Mouse (Mus musculus) embryonic facial prominence, embryonic 14.5 days (tissue): ENCODE data around the gene H13. TPM values are rescaled to one million over a fixed set of nuclear protein-coding genes. Genes with fewer than 3 reads are reported as not detected.
A peak's percentile ranks its signal among the peaks of the same experiment; 100 is the strongest.

Source experiments
- ATAC-seq: fragments of 200-750 bp; cut with Nextera tagmentation; 2 replicates; pipeline ENCODE4 v1.8.0; 2017; ENCODE audit warnings: low read depth, moderate number of reproducible peaks, moderate TSS enrichment
- DNase-seq: peaks from one replicate; pipeline ENCODE4 v3.0.0-alpha.2; 2015; ENCODE audit warnings: low spot score
- H3K27ac ChIP-seq: fragments of 300-500 bp; sonication (generic); replicated peaks from 2 replicates; pipeline ENCODE4 v1.5.1; 2014; ENCODE audit warnings: low read depth, mild to moderate bottlenecking, low read length, moderate library complexity
- H3K27me3 ChIP-seq: fragments of 300-500 bp; sonication (generic); replicated peaks from 2 replicates; pipeline ENCODE4 v1.6.1; 2014; ENCODE audit warnings: low read length; ENCODE audit not compliant: control insufficient read depth, insufficient read depth
- H3K36me3 ChIP-seq: fragments of 300-500 bp; sonication (generic); 2 replicates; pipeline ENCODE4 v1.6.1; 2014; ENCODE audit warnings: low read length, mixed read lengths; ENCODE audit not compliant: control insufficient read depth, insufficient read depth
- H3K4me1 ChIP-seq: fragments of 300-500 bp; sonication (generic); 2 replicates; pipeline ENCODE4 v1.6.1; 2014; ENCODE audit warnings: antibody characterized with exemption, low read length; ENCODE audit not compliant: control insufficient read depth, insufficient read depth
- H3K4me2 ChIP-seq: fragments of 300-500 bp; sonication (generic); 2 replicates; pipeline ENCODE4 v1.6.1; 2014; ENCODE audit warnings: low read depth, mild to moderate bottlenecking, low read length, moderate library complexity, mixed read lengths
- H3K4me3 ChIP-seq: fragments of 300-500 bp; sonication (generic); 2 replicates; pipeline ENCODE4 v1.5.1; 2014; ENCODE audit warnings: low read depth, mild to moderate bottlenecking, low read length
- H3K9ac ChIP-seq: fragments of 300-500 bp; sonication (generic); 2 replicates; pipeline ENCODE4 v1.6.1; 2014; ENCODE audit warnings: low read depth, mild to moderate bottlenecking, low read length, moderate library complexity, mixed read lengths
- H3K9me3 ChIP-seq: fragments of 300-500 bp; sonication (generic); 2 replicates; pipeline ENCODE4 v1.6.1; 2016; ENCODE audit warnings: low read length; ENCODE audit not compliant: control insufficient read depth
- WGBS: fragments of 180-500 bp; shearing (Covaris S2); extraction: QIAGEN DNeasy Blood & Tissue Kit; methylation state at CpG from one replicate; pipeline ENCODE4 v1.1.7; 2014; 5-methylcytosine and 5-hydroxymethylcytosine counted together
- polyA plus RNA-seq: library from polyadenylated mRNA; unstranded; fragments of >200 nt; fragmentation: Nextera tagmentation; extraction: Ambion mirVana; gene quantifications from 2 replicates; pipeline ENCODE4 v1.2.1, GENCODE M21; 2014

H13 gene
- polyA plus RNA-seq, 1 experiment from 2014 or later: 122 TPM

DNA sequence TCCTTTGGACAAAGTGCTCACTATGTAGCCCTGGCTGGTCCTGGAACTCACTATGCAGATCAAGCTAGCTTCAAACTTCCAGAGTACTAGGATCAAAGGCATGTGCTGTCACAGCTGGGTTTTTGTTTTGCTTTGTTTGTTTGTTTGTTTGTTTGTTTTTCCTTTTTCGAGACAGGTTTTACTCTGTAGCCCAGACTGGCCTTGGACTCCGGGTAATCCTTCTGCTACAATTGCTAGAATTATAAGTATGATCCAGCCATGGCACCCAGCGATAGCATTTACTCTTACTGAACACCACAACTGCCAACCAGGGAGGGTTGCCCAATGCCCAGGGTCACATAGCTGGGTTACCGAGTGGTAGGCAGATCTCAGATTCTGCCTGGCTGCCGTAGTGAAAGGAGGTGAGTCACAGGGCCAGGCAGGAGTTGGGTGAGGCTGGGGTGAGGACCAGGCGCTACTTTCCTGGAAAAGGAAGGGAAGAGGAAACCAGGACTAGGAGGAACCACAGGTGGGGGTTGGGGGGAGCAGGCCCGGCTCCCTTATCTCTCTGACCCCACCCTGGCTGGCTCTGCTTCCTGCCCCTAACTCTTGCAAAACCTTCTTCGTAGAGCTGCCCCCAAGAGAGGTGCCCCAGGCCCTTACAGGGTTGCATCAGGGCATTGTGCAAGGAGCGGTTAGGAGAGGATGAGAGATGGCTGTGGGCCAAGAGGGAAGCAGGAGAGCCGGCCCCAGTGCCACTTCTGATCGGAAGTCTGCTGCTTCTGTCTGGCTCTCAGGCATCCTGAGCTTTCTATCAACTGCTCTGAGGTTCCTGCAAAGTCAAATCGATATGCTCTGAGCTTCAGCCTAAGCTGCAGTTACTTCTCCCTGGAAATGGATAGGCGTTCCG is 72.1 kb downstream of the H13 start:
- peak overlapping the region; percentile 83 for H3K27ac ChIP-seq
- 0 out of 2 replicates have a peak overlapping the region, but pooled peaks have one; percentile 0 for H3K9ac ChIP-seq
- DNase-seq: peak; percentile 93
- 27% methylated on average over 14 of the region's 14 CpGs for WGBS
- H3K4me1 ChIP-seq: peaks cover 34% of the 10 kb centered on the region
- H3K27me3 ChIP-seq: no peaks in the 10 kb centered on the region
- peak overlapping the region; percentile 27 for H3K4me2 ChIP-seq
- H3K4me3 ChIP-seq: no peak overlapping the region
- H3K36me3 ChIP-seq: peaks cover 5% of the 10 kb centered on the region; the same call in 1 of the 2 replicates
- peak; percentile 26 for ATAC-seq
- no peaks in the 10 kb centered on the region for H3K9me3 ChIP-seq

- WGBS: 23% methylated on average over 10 of the region's 10 CpGs
- H3K4me1 ChIP-seq: peaks cover 34% of the 10 kb centered on the region
- no peaks in the 10 kb centered on the region for H3K27me3 ChIP-seq
- no peaks in the 10 kb centered on the region for H3K9me3 ChIP-seq
- H3K4me3 ChIP-seq: no peak overlapping the region
- peak overlapping the region; percentile 83 for H3K27ac ChIP-seq
- H3K9ac ChIP-seq: no peak overlapping the region
- H3K4me2 ChIP-seq: peak overlapping the region; percentile 27
- peak; percentile 73 for DNase-seq
- ATAC-seq: no peak; the same call in 1 of the 2 replicates
- H3K36me3 ChIP-seq: peaks cover 5% of the 10 kb centered on the region; the same call in 1 of the 2 replicates
Observed at GRCm38 (mm10) chr2:152742435-152742834, 73.2 kb downstream of the H13 start.

DNA sequence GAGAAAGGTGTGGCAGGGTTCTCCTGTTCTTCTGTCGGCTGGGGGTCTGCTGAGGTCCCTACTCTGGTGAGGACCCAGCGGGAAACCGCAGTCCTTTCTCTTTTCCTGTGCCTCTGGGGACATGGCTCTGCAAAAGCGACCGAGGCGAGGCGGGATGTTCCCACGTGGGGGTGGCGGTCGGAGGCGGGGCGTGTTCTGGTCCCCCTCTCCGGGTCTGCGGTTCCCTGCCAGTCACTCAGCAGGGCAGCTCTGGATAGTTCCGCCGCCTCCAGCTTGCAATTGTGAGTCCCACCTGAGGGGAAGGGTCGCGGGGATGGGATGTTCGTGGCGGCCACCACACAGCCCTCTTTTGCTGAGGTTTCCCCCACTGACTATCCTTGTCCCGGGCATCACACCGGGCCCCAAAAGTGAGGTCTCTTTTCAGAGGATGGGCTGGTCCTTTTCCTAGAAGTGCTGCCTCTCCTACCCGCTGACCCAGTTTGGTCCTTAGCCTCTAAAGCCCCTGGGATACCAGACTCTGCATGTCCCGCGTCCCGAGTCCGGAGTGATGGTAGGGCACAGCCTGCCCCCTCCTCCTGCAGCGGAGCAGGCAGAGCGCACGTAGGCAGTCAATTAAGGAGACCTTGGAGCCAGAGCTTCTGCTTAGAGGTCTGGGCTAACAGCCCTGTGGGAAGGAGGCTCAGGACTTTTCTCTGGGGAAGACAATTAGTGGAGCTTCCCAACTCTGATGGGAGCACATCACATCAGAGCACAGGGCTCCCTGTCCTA is 84.9 kb downstream of the H13 start, which contains the start of gene Cox4i2:
TSS of gene Cox4i2 (plus strand) at position 230 of the 768 bp plus-strand sequence.
- ATAC-seq (peak; percentile 64), DNase-seq (peak; percentile 52)
- Histone ChIP-seq H3K9me3 (no peaks in the 10 kb centered on the region), H3K4me3 (peak within 1 kb of the TSS; percentile 31), H3K36me3 (no peaks in the 10 kb centered on the region), H3K4me1 (peaks cover 14% of the 10 kb centered on the region; the same call in 1 of the 2 replicates), H3K9ac (peak within 1 kb of the TSS; percentile 51), H3K27ac (no peak within 1 kb of the TSS), H3K4me2 (peak within 1 kb of the TSS; percentile 57), H3K27me3 (no peaks in the 10 kb centered on the region)
- 2% methylated on average over 25 of the region's 30 CpGs for WGBS

DNA sequence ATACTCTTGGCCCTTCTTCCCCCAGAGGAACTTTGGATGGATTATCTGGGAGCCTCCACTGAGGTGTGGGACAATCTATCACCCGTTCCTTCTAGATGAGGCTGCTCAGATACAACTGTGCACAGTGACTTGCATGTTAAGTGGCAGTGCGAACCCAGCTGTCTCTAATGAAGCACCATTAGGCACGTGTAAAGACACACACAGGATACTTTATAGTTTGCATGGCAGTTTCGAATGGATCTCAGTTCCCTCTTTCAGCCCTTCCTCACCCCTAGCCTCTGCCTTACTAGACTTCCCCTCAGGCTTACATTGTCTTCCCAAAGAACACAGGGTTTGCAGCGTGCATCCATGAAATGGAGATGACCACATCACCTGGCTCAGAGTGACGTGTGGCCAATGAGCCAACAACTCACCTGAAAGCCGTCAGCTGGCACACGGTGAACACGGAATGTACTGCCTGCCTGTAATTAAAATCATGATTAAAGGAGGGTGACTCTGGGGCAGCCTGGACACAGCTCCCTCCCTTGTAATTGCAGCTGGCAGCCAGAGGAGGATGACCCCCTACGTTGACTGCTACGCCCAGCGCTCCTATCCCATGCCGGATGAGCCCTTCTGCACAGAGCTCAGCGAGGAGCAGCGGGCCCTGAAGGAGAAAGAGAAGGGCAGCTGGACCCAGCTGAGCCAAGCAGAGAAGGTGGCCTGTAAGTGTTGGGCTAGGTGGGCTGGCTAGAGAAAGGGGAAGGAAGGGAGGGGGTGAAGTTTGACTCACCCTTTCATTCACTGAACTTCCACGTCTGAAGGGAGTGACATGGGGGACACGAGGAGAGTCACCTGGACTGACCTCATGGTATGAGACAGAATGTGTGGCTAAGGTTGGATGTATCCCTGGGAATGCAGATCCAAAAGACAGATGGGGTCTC is 87.5 kb downstream of the H13 start:
- peaks cover 14% of the 10 kb centered on the region; the same call in 1 of the 2 replicates for H3K4me1 ChIP-seq
- no peaks in the 10 kb centered on the region for H3K27me3 ChIP-seq
- ATAC-seq: no peak
- DNase-seq: no peak
- no peaks in the 10 kb centered on the region for H3K9me3 ChIP-seq
- WGBS: 71% methylated on average over 17 of the region's 17 CpGs
- no peak overlapping the region for H3K9ac ChIP-seq
- H3K4me2 ChIP-seq: no peak overlapping the region
- H3K36me3 ChIP-seq: no peaks in the 10 kb centered on the region
- no peak overlapping the region for H3K4me3 ChIP-seq
- H3K27ac ChIP-seq: no peak overlapping the region

- WGBS: 67% methylated on average over 2 of the region's 2 CpGs
- Histone ChIP-seq H3K4me3 (no peak overlapping the region), H3K36me3 (no peaks in the 10 kb centered on the region), H3K9me3 (no peaks in the 10 kb centered on the region), H3K27ac (no peak overlapping the region), H3K9ac (no peak overlapping the region), H3K4me2 (no peak overlapping the region), H3K4me1 (peaks cover 14% of the 10 kb centered on the region; the same call in 1 of the 2 replicates), H3K27me3 (no peaks in the 10 kb centered on the region)
- DNase-seq (no peak), ATAC-seq (no peak)
Observed at GRCm38 (mm10) chr2:152757478-152757877, 88.2 kb downstream of the H13 start.

Other genes with a start within 250 kb of the H13 start
- gene Defb23, start 204.8 kb upstream of the H13 start, polyA plus RNA-seq: not detected in 2 replicates
- gene Defb20, start 192.4 kb upstream of the H13 start, polyA plus RNA-seq: not detected in 2 replicates
- not detected in 2 replicates for gene Defb22, start 179.3 kb upstream of the H13 start, polyA plus RNA-seq
- not detected in 2 replicates for gene Defb26, start 157.8 kb upstream of the H13 start, polyA plus RNA-seq
- not detected in 2 replicates for gene Defb28, start 151.2 kb upstream of the H13 start, polyA plus RNA-seq
- gene Defb29, start 129.4 kb upstream of the H13 start, polyA plus RNA-seq: not detected in 2 replicates
- not detected in 2 replicates for gene Gm17416, start 100.1 kb upstream of the H13 start, polyA plus RNA-seq
- gene Defb21, start 96.7 kb upstream of the H13 start, polyA plus RNA-seq: not detected in 2 replicates
- gene Defb19, start 89.1 kb upstream of the H13 start, polyA plus RNA-seq: not detected in 2 replicates
- gene Defb45, start 70.1 kb upstream of the H13 start, polyA plus RNA-seq: not detected in 2 replicates
- gene Defb36, start 65.1 kb upstream of the H13 start, polyA plus RNA-seq: not detected in 2 replicates
- 2.3 and 2.7 TPM in 2 replicates for gene Defb25, start 46.4 kb upstream of the H13 start, polyA plus RNA-seq
- gene Rem1, start 42.5 kb upstream of the H13 start, polyA plus RNA-seq: 4.7 and 7.0 TPM in 2 replicates
- gene Mcts2, start 17.6 kb downstream of the H13 start, polyA plus RNA-seq: 26.7 and 30.2 TPM in 2 replicates
- gene Id1, start 66.8 kb downstream of the H13 start, polyA plus RNA-seq: 128 and 138 TPM in 2 replicates
- gene Cox4i2, start 84.7 kb downstream of the H13 start, polyA plus RNA-seq: 19.1 and 27.0 TPM in 2 replicates
- gene Bcl2l1, start 162.3 kb downstream of the H13 start, polyA plus RNA-seq: 77.3 and 86.7 TPM in 2 replicates
- 69.3 and 87.9 TPM in 2 replicates for gene Tpx2, start 178.5 kb downstream of the H13 start, polyA plus RNA-seq
- 0.51 and 1.3 TPM in 2 replicates for gene Mylk2, start 241.9 kb downstream of the H13 start, polyA plus RNA-seq